Mouse (Mus musculus): ENCODE results near the gene Celf2. TPM values are rescaled to one million over a fixed set of nuclear protein-coding genes. Genes with fewer than 3 reads are reported as not detected.

The Celf2 gene
- polyA plus RNA-seq, 1 experiment from 2014 or later = 52.6 TPM

DNA sequence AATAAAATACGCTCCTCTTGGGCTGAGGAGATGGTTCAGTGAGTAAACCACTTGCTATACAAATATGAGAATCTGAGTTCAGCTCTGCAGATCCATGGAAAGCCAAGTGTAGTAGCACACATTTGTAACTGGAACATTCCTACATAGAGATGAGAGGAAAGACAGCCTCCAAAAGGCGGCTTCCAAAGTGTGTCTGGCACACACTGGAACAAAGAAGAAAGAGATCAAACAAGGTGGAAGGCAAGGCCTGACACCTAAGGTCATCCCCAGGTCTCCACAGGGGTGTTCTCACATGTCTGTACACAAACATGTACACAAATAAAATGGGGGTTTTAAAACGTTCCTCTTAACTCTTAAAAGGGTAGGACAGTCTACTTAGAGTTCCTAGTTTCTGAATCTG, 791.4 kb downstream of the Celf2 start:
- WGBS = 70% methylated on average over 3 of the region's 3 CpGs
- Histone ChIP-seq H3K4me3 (replicated peaks; ENCODE audit: low read length) (no peak overlapping the region), H3K4me2 (ENCODE audit: low read depth, low read length) (no peak overlapping the region), H3K4me1 (ENCODE audit: control insufficient read depth, insufficient read depth, low read length) (peaks cover 8% of the 10 kb centered on the region; the same call in 1 of the 2 replicates), H3K9me3 (replicated peaks; ENCODE audit: control insufficient read depth, low read length) (no peaks in the 10 kb centered on the region), H3K9ac (ENCODE audit: low read length) (no peak overlapping the region), H3K27me3 (ENCODE audit: control insufficient read depth, insufficient read depth, low read length) (no peaks in the 10 kb centered on the region), H3K36me3 (ENCODE audit: control insufficient read depth, insufficient read depth, low read length) (no peaks in the 10 kb centered on the region), H3K27ac (ENCODE audit: low read length) (no peak overlapping the region)
- ATAC-seq (ENCODE audit: insufficient read depth, low FRiP score) = no peak

DNA sequence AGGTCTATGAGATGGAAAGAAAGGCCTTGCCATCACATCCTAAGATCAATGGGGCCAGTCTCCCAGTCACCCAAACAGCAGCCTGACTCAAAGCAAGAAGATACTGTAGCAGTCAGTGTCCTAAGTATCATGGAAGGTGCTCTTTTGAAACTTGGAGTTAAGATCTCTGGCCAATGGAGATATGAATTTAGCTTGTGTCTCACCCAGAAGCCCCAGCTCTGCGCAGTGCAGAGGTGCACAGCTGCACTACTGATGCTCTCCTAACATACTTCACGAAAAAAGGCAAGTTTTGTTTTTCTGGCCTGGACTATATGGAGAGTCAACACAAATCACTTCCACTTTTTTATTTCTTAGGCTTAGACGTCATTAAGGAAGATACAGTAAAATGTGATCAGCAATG, 793.8 kb downstream of the Celf2 start:
- Histone ChIP-seq H3K9me3 (replicated peaks; ENCODE audit: control insufficient read depth, low read length) (no peaks in the 10 kb centered on the region), H3K27me3 (ENCODE audit: control insufficient read depth, insufficient read depth, low read length) (no peaks in the 10 kb centered on the region), H3K4me2 (ENCODE audit: low read depth, low read length) (no peak overlapping the region), H3K27ac (ENCODE audit: low read length) (no peak overlapping the region), H3K4me1 (ENCODE audit: control insufficient read depth, insufficient read depth, low read length) (no peaks in the 10 kb centered on the region; the same call in 1 of the 2 replicates), H3K9ac (ENCODE audit: low read length) (no peak overlapping the region), H3K4me3 (replicated peaks; ENCODE audit: low read length) (no peak overlapping the region), H3K36me3 (ENCODE audit: control insufficient read depth, insufficient read depth, low read length) (no peaks in the 10 kb centered on the region)
- 89% methylated on average over 3 of the region's 3 CpGs for WGBS
- ATAC-seq (ENCODE audit: insufficient read depth, low FRiP score) = no peak

DNA sequence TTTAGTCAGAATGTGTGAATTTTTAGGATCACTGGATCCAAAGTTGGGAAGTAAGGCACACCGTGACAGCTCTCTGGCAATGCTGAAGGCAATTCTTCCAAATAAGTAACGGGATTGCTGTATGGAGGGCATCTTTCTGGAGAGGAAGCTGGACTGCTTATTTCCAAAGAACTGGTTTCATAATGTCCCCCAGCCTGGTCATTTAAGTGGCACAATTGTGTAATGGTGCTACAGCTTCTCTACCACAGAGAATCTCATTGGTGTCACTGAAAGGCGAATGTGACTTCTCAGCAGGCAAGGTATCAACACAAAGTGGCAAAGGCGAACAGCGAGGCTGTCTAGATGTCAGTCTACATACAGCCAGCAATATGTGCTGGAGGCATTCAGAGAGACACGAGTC, 795.8 kb downstream of the Celf2 start:
- H3K27me3 ChIP-seq (ENCODE audit: control insufficient read depth, insufficient read depth, low read length) = no peaks in the 10 kb centered on the region
- H3K4me2 ChIP-seq (ENCODE audit: low read depth, low read length) = no peak overlapping the region
- H3K4me3 ChIP-seq (replicated peaks; ENCODE audit: low read length) = no peak overlapping the region
- no peaks in the 10 kb centered on the region for H3K36me3 ChIP-seq (ENCODE audit: control insufficient read depth, insufficient read depth, low read length)
- no peaks in the 10 kb centered on the region for H3K4me1 ChIP-seq (ENCODE audit: control insufficient read depth, insufficient read depth, low read length)
- ATAC-seq (ENCODE audit: insufficient read depth, low FRiP score) = no peak
- 85% methylated on average over 6 of the region's 6 CpGs for WGBS
- no peak overlapping the region for H3K9ac ChIP-seq (ENCODE audit: low read length)
- H3K9me3 ChIP-seq (replicated peaks; ENCODE audit: control insufficient read depth, low read length) = no peaks in the 10 kb centered on the region
- H3K27ac ChIP-seq (ENCODE audit: low read length) = no peak overlapping the region

DNA sequence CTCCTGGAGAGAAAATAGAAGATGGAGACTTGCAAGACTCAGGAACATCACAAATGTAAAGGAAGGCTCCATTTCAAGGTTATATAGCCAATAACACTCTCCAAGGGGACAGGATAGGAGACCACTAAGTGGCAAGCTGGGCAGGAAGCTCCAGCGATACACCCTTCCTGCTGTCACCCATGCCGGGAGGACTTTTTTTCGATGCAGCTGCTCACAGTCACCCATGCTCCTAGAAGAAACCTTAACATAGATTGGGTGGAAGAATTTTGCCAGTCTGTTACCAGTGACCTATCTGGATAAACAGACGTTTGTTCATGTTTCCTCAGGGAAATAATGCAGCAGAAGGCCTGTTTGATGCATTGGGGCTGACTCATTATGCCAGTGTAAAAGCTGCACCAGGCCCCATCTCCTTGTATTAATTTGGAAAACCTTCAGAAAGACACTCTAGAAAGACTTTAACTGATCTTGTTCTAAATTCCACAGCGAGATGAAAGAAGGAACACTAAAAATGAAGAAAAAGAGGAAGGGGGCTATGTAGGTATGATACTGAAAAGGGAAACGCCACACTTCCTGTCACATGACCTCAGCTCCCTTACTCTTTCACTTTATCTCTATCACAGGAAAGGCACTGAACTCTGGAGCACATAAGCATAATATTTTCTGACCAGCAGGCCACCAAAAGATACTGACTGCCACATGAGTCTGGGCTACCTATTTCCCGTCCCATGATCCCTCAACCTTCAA, 798.5 kb downstream of the Celf2 start:
- H3K27me3 ChIP-seq (ENCODE audit: control insufficient read depth, insufficient read depth, low read length) = no peaks in the 10 kb centered on the region
- no peak overlapping the region for H3K9ac ChIP-seq (ENCODE audit: low read length)
- ATAC-seq (ENCODE audit: insufficient read depth, low FRiP score) = no peak
- no peaks in the 10 kb centered on the region for H3K9me3 ChIP-seq (replicated peaks; ENCODE audit: control insufficient read depth, low read length)
- no peaks in the 10 kb centered on the region for H3K36me3 ChIP-seq (ENCODE audit: control insufficient read depth, insufficient read depth, low read length)
- H3K27ac ChIP-seq (ENCODE audit: low read length) = no peak overlapping the region
- no peaks in the 10 kb centered on the region for H3K4me1 ChIP-seq (ENCODE audit: control insufficient read depth, insufficient read depth, low read length)
- 76% methylated on average over 7 of the region's 7 CpGs for WGBS
- no peak overlapping the region for H3K4me3 ChIP-seq (replicated peaks; ENCODE audit: low read length)
- H3K4me2 ChIP-seq (ENCODE audit: low read depth, low read length) = no peak overlapping the region

DNA sequence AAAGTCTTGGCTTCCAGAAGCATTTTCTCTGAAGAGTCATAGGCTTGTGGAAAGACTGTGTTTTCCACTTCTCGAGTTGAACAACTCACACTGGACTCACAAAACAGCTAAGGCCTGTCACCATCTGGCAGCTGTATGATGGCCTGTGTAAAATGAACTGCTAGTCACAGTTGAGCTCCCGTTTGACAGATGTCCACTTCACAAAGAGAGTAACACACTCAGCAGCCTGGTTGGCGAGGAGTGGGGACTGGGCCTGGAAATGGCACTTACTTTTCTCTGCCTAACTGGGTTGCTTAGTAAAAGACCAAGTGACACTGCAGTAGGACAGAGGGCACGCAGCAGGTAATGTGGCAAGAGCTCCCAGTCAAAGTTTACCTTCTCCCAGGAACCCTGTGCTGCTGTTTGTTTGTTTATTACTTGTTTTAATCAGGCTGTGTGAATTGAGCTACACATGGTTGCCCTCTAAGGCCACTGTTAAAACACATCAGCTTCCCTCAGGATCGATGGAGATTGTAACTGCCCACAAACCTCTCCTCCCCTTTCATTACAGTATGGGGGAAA, 801.3 kb downstream of the Celf2 start:
- Histone ChIP-seq H3K27ac (ENCODE audit: low read length) (no peak overlapping the region), H3K4me2 (ENCODE audit: low read depth, low read length) (no peak overlapping the region), H3K9ac (ENCODE audit: low read length) (no peak overlapping the region), H3K27me3 (ENCODE audit: control insufficient read depth, insufficient read depth, low read length) (no peaks in the 10 kb centered on the region), H3K36me3 (ENCODE audit: control insufficient read depth, insufficient read depth, low read length) (no peaks in the 10 kb centered on the region), H3K4me1 (ENCODE audit: control insufficient read depth, insufficient read depth, low read length) (no peaks in the 10 kb centered on the region), H3K9me3 (replicated peaks; ENCODE audit: control insufficient read depth, low read length) (no peaks in the 10 kb centered on the region), H3K4me3 (replicated peaks; ENCODE audit: low read length) (no peak overlapping the region)
- no peak for ATAC-seq (ENCODE audit: insufficient read depth, low FRiP score)
- 48% methylated on average over 5 of the region's 5 CpGs for WGBS

DNA sequence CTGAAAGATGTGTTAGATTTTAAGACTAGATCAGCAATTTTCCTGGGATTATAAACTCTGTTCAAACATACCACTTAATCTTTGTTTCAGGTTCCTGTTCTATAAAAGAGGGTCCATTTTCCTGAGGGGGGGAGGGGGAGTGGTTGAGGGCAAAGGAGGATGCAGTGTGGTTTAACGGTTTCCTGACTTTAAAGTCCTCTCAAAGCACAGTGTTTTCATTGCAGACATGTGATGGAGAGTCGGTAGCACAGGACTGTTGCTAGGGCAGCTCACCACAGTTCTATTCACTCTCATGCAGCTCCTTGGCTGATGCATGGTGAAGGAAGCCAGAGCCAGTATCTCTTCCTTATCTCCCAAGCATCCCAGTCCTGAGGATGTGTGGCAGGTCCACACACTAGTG, 802.1 kb downstream of the Celf2 start:
- no peaks in the 10 kb centered on the region for H3K36me3 ChIP-seq (ENCODE audit: control insufficient read depth, insufficient read depth, low read length)
- no peaks in the 10 kb centered on the region for H3K9me3 ChIP-seq (replicated peaks; ENCODE audit: control insufficient read depth, low read length)
- no peaks in the 10 kb centered on the region for H3K4me1 ChIP-seq (ENCODE audit: control insufficient read depth, insufficient read depth, low read length)
- no peak overlapping the region for H3K9ac ChIP-seq (ENCODE audit: low read length)
- H3K27ac ChIP-seq (ENCODE audit: low read length) = no peak overlapping the region
- WGBS = 53% methylated on average over 2 of the region's 2 CpGs
- no peaks in the 10 kb centered on the region for H3K27me3 ChIP-seq (ENCODE audit: control insufficient read depth, insufficient read depth, low read length)
- no peak overlapping the region for H3K4me3 ChIP-seq (replicated peaks; ENCODE audit: low read length)
- no peak for ATAC-seq (ENCODE audit: insufficient read depth, low FRiP score)
- no peak overlapping the region for H3K4me2 ChIP-seq (ENCODE audit: low read depth, low read length)

DNA sequence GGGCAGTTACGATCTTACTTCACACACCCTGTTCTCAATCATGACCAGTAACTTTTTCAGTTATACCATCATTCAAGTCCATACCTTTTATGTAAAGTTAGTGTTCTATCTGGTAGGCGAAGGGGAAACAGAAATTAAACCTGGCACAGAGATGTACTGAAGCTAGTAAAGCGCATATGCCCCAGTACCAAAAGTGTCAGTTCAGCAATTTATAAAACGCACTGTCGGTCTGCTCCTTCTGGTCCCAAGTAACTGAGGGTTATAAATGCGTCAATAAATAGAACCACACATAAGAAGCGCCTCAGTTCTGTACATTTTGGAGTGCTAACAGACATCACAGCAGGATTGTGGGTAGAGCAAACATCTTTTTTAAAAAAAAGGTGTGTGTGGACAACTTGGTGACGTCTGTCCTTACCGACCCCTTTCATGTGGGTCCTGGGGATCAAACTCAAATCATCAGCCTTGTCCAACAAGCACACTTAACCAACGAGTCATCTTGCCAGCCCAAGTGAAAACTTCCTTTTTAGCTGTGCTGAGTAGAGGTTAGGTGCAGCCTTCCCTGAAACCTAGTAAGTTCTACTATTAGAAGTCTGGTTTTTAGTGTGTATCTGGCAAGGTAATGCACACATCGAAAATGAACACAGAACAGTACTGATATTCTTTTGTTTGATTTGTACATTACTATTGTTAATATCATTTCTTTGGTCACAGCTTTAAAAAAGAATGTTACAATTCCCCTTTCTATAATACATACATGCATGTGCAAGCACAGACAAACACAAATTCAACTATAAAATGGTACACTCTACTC, 803.2 kb downstream of the Celf2 start:
- no peak for ATAC-seq (ENCODE audit: insufficient read depth, low FRiP score)
- H3K4me2 ChIP-seq (ENCODE audit: low read depth, low read length) = no peak overlapping the region
- no peak overlapping the region for H3K4me3 ChIP-seq (replicated peaks; ENCODE audit: low read length)
- no peaks in the 10 kb centered on the region for H3K36me3 ChIP-seq (ENCODE audit: control insufficient read depth, insufficient read depth, low read length)
- WGBS = 78% methylated on average over 11 of the region's 11 CpGs
- no peak overlapping the region for H3K27ac ChIP-seq (ENCODE audit: low read length)
- no peaks in the 10 kb centered on the region for H3K4me1 ChIP-seq (ENCODE audit: control insufficient read depth, insufficient read depth, low read length)
- no peaks in the 10 kb centered on the region for H3K9me3 ChIP-seq (replicated peaks; ENCODE audit: control insufficient read depth, low read length)
- H3K27me3 ChIP-seq (ENCODE audit: control insufficient read depth, insufficient read depth, low read length) = no peaks in the 10 kb centered on the region
- H3K9ac ChIP-seq (ENCODE audit: low read length) = no peak overlapping the region

DNA sequence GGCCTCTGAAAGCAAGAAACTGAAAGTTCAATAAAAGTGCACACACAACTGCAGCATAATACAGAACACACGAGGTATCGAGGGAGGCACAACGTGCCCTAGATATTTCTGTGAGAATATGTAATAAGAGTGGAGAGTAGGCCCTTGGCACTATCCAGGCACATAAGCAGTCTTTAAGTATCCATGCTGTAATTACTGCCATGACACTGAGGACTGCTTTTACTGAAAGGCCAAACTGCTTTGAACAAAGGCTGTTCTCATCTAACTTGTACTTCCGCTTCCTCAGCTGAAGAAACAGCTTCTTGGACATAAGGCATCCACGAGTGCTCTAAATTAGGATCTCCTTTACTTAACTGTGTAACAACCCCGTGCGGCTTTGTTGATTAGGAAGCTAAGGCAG, 803.9 kb downstream of the Celf2 start:
- Histone ChIP-seq H3K4me2 (ENCODE audit: low read depth, low read length) (no peak overlapping the region), H3K9me3 (replicated peaks; ENCODE audit: control insufficient read depth, low read length) (no peaks in the 10 kb centered on the region), H3K27ac (ENCODE audit: low read length) (no peak overlapping the region), H3K4me1 (ENCODE audit: control insufficient read depth, insufficient read depth, low read length) (no peaks in the 10 kb centered on the region), H3K4me3 (replicated peaks; ENCODE audit: low read length) (no peak overlapping the region), H3K27me3 (ENCODE audit: control insufficient read depth, insufficient read depth, low read length) (no peaks in the 10 kb centered on the region), H3K9ac (ENCODE audit: low read length) (no peak overlapping the region), H3K36me3 (ENCODE audit: control insufficient read depth, insufficient read depth, low read length) (no peaks in the 10 kb centered on the region)
- 72% methylated on average over 7 of the region's 7 CpGs for WGBS
- ATAC-seq (ENCODE audit: insufficient read depth, low FRiP score) = no peak

DNA sequence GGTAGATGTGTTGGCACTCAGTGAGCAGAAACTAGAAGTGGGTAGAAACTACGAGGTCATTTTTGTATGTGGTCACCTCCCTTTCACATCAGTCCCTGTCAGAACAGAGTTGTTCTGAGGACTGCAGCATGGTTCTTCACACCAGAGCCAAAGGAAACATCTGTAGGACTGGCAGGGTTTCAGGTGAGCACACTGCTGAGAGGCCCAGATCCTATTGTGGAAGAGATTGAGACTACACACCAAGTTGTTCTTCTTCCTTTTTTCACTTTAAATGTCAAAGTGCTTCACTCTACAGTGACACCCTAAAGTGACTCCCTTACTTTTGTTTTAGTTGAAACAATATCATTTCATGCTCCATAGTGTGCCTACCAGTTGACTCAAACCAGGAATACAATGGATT, 804.6 kb downstream of the Celf2 start:
- H3K9ac ChIP-seq (ENCODE audit: low read length) = no peak overlapping the region
- ATAC-seq (ENCODE audit: insufficient read depth, low FRiP score) = no peak
- H3K4me1 ChIP-seq (ENCODE audit: control insufficient read depth, insufficient read depth, low read length) = no peaks in the 10 kb centered on the region
- H3K4me2 ChIP-seq (ENCODE audit: low read depth, low read length) = no peak overlapping the region
- no peak overlapping the region for H3K27ac ChIP-seq (ENCODE audit: low read length)
- H3K27me3 ChIP-seq (ENCODE audit: control insufficient read depth, insufficient read depth, low read length) = no peaks in the 10 kb centered on the region
- H3K36me3 ChIP-seq (ENCODE audit: control insufficient read depth, insufficient read depth, low read length) = no peaks in the 10 kb centered on the region
- H3K4me3 ChIP-seq (replicated peaks; ENCODE audit: low read length) = no peak overlapping the region
- 91% methylated on average over 1 of the region's 1 CpGs for WGBS
- H3K9me3 ChIP-seq (replicated peaks; ENCODE audit: control insufficient read depth, low read length) = no peaks in the 10 kb centered on the region
